Mouse (Mus musculus): ENCODE data around the gene Slc26a10. TPM values are rescaled to one million over a fixed set of nuclear protein-coding genes. Genes with fewer than 3 reads are reported as not detected.
"Not testable (repeated sequence)": the region's sequence is repeated elsewhere in the genome, so short reads cannot be mapped to it uniquely, and the experiment has no call there.

The Slc26a10 gene
- polyA plus RNA-seq, 1 experiment from 2014 or later = 2.3 TPM

GRCm38 (mm10) chr10:127194428-127195327 lies 14.2 kb upstream of the Slc26a10 start:
- Histone ChIP-seq H3K4me1 (ENCODE audit: control insufficient read depth, insufficient read depth, low read length) (peaks cover 27% of the 10 kb centered on the region; the same call in 1 of the 2 replicates), H3K9ac (ENCODE audit: low read depth, low read length) (peak overlapping the region; percentile 85), H3K36me3 (ENCODE audit: control insufficient read depth, insufficient read depth, low read length) (peaks cover 32% of the 10 kb centered on the region; the same call in 1 of the 2 replicates), H3K4me2 (replicated peaks; ENCODE audit: low read depth, low read length) (peak overlapping the region; percentile 53), H3K9me3 (ENCODE audit: control insufficient read depth, low read length) (no peaks in the 10 kb centered on the region), H3K27ac (ENCODE audit: low read depth, low read length) (peak overlapping the region; percentile 95), H3K4me3 (ENCODE audit: low read length) (peak overlapping the region; percentile 94), H3K27me3 (ENCODE audit: control insufficient read depth, insufficient read depth, low read length) (no peaks in the 10 kb centered on the region)
- peak; percentile 37 for ATAC-seq (ENCODE audit: low FRiP score, low TSS enrichment)
- 4% methylated on average over 22 of the region's 22 CpGs for WGBS

GRCm38 (mm10) chr10:127193011-127193410 lies 12.6 kb upstream of the Slc26a10 start:
- no peak overlapping the region for H3K27ac ChIP-seq (ENCODE audit: low read depth, low read length)

GRCm38 (mm10) chr10:127192057-127192328 lies 11.5 kb upstream of the Slc26a10 start:
- H3K9ac ChIP-seq (ENCODE audit: low read depth, low read length); H3K27ac ChIP-seq (ENCODE audit: low read depth, low read length); H3K9me3 ChIP-seq (ENCODE audit: control insufficient read depth, low read length); H3K4me2 ChIP-seq (replicated peaks; ENCODE audit: low read depth, low read length); H3K27me3 ChIP-seq (ENCODE audit: control insufficient read depth, insufficient read depth, low read length); H3K4me3 ChIP-seq (ENCODE audit: low read length); ATAC-seq (ENCODE audit: low FRiP score, low TSS enrichment): not testable (repeated sequence)
- WGBS = 80% methylated on average over 1 of the region's 1 CpGs
- Histone ChIP-seq H3K4me1 (ENCODE audit: control insufficient read depth, insufficient read depth, low read length) (peaks cover 28% of the 10 kb centered on the region; the same call in 1 of the 2 replicates), H3K36me3 (ENCODE audit: control insufficient read depth, insufficient read depth, low read length) (peaks cover 14% of the 10 kb centered on the region; the same call in 1 of the 2 replicates)

More at GRCm38 (mm10) chr10:127193011-127193410, 12.6 kb upstream of the Slc26a10 start:
- no peak overlapping the region for H3K9ac ChIP-seq (ENCODE audit: low read depth, low read length)
- H3K4me2 ChIP-seq (replicated peaks; ENCODE audit: low read depth, low read length) = 0 out of 2 replicates have a peak overlapping the region, but pooled peaks have one; percentile 3
- H3K4me1 ChIP-seq (ENCODE audit: control insufficient read depth, insufficient read depth, low read length) = peaks cover 28% of the 10 kb centered on the region; the same call in 1 of the 2 replicates
- H3K4me3 ChIP-seq (ENCODE audit: low read length) = no peak overlapping the region
- no peak for ATAC-seq (ENCODE audit: low FRiP score, low TSS enrichment)
- H3K27me3 ChIP-seq (ENCODE audit: control insufficient read depth, insufficient read depth, low read length) = no peaks in the 10 kb centered on the region
- 65% methylated on average over 9 of the region's 9 CpGs for WGBS
- no peaks in the 10 kb centered on the region for H3K9me3 ChIP-seq (ENCODE audit: control insufficient read depth, low read length)
- H3K36me3 ChIP-seq (ENCODE audit: control insufficient read depth, insufficient read depth, low read length) = peaks cover 21% of the 10 kb centered on the region; the same call in 1 of the 2 replicates

- no peak overlapping the region for H3K9ac ChIP-seq (ENCODE audit: low read depth, low read length)
Observed at GRCm38 (mm10) chr10:127191191-127192056, 11.0 kb upstream of the Slc26a10 start.

GRCm38 (mm10) chr10:127190398-127191190 lies 10.1 kb upstream of the Slc26a10 start:
- H3K4me1 ChIP-seq (ENCODE audit: control insufficient read depth, insufficient read depth, low read length) = peaks cover 24% of the 10 kb centered on the region; the same call in 1 of the 2 replicates
- 49% methylated on average over 14 of the region's 14 CpGs for WGBS
- ATAC-seq (ENCODE audit: low FRiP score, low TSS enrichment) = no peak

More at GRCm38 (mm10) chr10:127191191-127192056, 11.0 kb upstream of the Slc26a10 start:
- Histone ChIP-seq H3K4me1 (ENCODE audit: control insufficient read depth, insufficient read depth, low read length) (peaks cover 25% of the 10 kb centered on the region; the same call in 1 of the 2 replicates), H3K27ac (ENCODE audit: low read depth, low read length) (peak overlapping the region; percentile 92), H3K4me3 (ENCODE audit: low read length) (no peak overlapping the region), H3K36me3 (ENCODE audit: control insufficient read depth, insufficient read depth, low read length) (peaks cover 14% of the 10 kb centered on the region; the same call in 1 of the 2 replicates), H3K9me3 (ENCODE audit: control insufficient read depth, low read length) (no peaks in the 10 kb centered on the region), H3K4me2 (replicated peaks; ENCODE audit: low read depth, low read length) (no peak overlapping the region; the same call in 1 of the 2 replicates), H3K27me3 (ENCODE audit: control insufficient read depth, insufficient read depth, low read length) (no peaks in the 10 kb centered on the region)
- WGBS = 78% methylated on average over 19 of the region's 19 CpGs
- no peak for ATAC-seq (ENCODE audit: low FRiP score, low TSS enrichment)

GRCm38 (mm10) chr10:127189651-127190381 lies 9.4 kb upstream of the Slc26a10 start, which contains the start of gene Arhgef25:
Arhgef25 (minus strand) TSS chr10:127190083.
- H3K27ac ChIP-seq (ENCODE audit: low read depth, low read length) = peak within 1 kb of the TSS; percentile 92
- H3K36me3 ChIP-seq (ENCODE audit: control insufficient read depth, insufficient read depth, low read length) = peaks cover 22% of the 10 kb centered on the region; the same call in 1 of the 2 replicates
- peak within 1 kb of the TSS; percentile 50 for H3K4me3 ChIP-seq (ENCODE audit: low read length)
- 4% methylated on average over 35 of the region's 35 CpGs for WGBS
- peaks cover 23% of the 10 kb centered on the region; the same call in 1 of the 2 replicates for H3K4me1 ChIP-seq (ENCODE audit: control insufficient read depth, insufficient read depth, low read length)
- peak within 1 kb of the TSS; percentile 64 for H3K9ac ChIP-seq (ENCODE audit: low read depth, low read length)
- no peaks in the 10 kb centered on the region for H3K27me3 ChIP-seq (ENCODE audit: control insufficient read depth, insufficient read depth, low read length)
- H3K4me2 ChIP-seq (replicated peaks; ENCODE audit: low read depth, low read length) = peak within 1 kb of the TSS; percentile 94
- H3K9me3 ChIP-seq (ENCODE audit: control insufficient read depth, low read length) = no peaks in the 10 kb centered on the region
- ATAC-seq (ENCODE audit: low FRiP score, low TSS enrichment) = peak; percentile 41

More at GRCm38 (mm10) chr10:127190398-127191190, 10.1 kb upstream of the Slc26a10 start:
- peaks cover 18% of the 10 kb centered on the region; the same call in 1 of the 2 replicates for H3K36me3 ChIP-seq (ENCODE audit: control insufficient read depth, insufficient read depth, low read length)
- peak overlapping the region; percentile 94 for H3K4me2 ChIP-seq (replicated peaks; ENCODE audit: low read depth, low read length)
- peak overlapping the region; percentile 64; the same call in 1 of the 2 replicates for H3K9ac ChIP-seq (ENCODE audit: low read depth, low read length)
- no peaks in the 10 kb centered on the region for H3K9me3 ChIP-seq (ENCODE audit: control insufficient read depth, low read length)
- H3K27ac ChIP-seq (ENCODE audit: low read depth, low read length) = peak overlapping the region; percentile 92
- H3K27me3 ChIP-seq (ENCODE audit: control insufficient read depth, insufficient read depth, low read length) = no peaks in the 10 kb centered on the region
- H3K4me3 ChIP-seq (ENCODE audit: low read length) = peak overlapping the region; percentile 50

- H3K36me3 ChIP-seq (ENCODE audit: control insufficient read depth, insufficient read depth, low read length) = peaks cover 24% of the 10 kb centered on the region; the same call in 1 of the 2 replicates
- WGBS = under 1% methylated on average over 26 of the region's 26 CpGs
- peak; percentile 14 for ATAC-seq (ENCODE audit: low FRiP score, low TSS enrichment)
- H3K9ac ChIP-seq (ENCODE audit: low read depth, low read length) = peak overlapping the region; percentile 64
- H3K27me3 ChIP-seq (ENCODE audit: control insufficient read depth, insufficient read depth, low read length) = no peaks in the 10 kb centered on the region
- peak overlapping the region; percentile 94 for H3K4me2 ChIP-seq (replicated peaks; ENCODE audit: low read depth, low read length)
- peaks cover 22% of the 10 kb centered on the region for H3K4me1 ChIP-seq (ENCODE audit: control insufficient read depth, insufficient read depth, low read length)
- peak overlapping the region; percentile 92 for H3K27ac ChIP-seq (ENCODE audit: low read depth, low read length)
- H3K4me3 ChIP-seq (ENCODE audit: low read length) = peak overlapping the region; percentile 50
- no peaks in the 10 kb centered on the region for H3K9me3 ChIP-seq (ENCODE audit: control insufficient read depth, low read length)
Observed at GRCm38 (mm10) chr10:127189116-127189650, 8.7 kb upstream of the Slc26a10 start.
